In the genomic region with DNA sequence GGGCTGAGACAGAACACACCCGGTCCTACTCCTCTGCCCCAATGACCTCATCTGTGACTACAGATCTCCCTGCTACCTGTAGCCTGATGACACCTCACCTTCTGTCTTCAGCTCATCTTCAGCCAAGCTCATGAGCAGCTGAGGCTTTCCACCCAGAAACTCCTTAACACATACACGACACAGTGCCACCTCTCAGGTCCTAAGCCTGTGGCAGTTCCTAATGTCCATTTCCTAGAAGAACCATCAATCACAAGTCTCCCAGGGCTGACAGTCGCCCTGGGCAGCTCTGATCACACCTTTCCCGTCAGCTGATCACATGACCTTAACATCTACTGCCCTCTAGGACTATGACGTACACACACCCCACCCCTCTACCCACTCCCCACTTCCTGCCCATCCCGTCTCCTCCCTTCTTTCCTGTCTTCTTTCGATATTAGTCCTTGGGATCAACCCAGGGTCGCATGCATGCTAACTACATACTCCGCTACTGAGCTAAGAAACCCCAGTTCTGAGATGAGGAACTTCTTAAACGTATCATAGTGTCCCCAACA, we compare ENCODE assay signal across 35 mouse cellular contexts. TPM values are rescaled to one million over a fixed set of nuclear protein-coding genes. Genes with fewer than 3 reads are reported as not detected.
DNase-seq lines count a peak whose midpoint lies in the region; ATAC-seq and TF ChIP-seq lines count a peak whose summit lies in the region.
"Had no signal": no experiment of that assay in that cellular context is flagged by ENCODE, and none has a peak within 500 bp of the region (broad histone marks: within the 10 kb centered on the region; RNA-seq: fewer than 3 reads in every experiment).

No protein-coding gene starts in this region.

- H3K27ac ChIP-seq in heart, embryonic 10.5 days, result no peak overlapping the region
- H3K27ac ChIP-seq in lung, postnatal 0 days (ENCODE audit: low read length), result no peak overlapping the region
- no peak overlapping the region for H3K27ac ChIP-seq in liver, embryonic 12.5 days
- H3K27ac ChIP-seq: forebrain, embryonic 13.5 days; heart, embryonic 15.5 days; hindbrain, embryonic 13.5 days; left cerebral cortex, adult 2 months; limb, embryonic 12.5 days; stomach, postnatal 0 days had no signal

- no peaks in the 10 kb centered on the region for H3K9me3 ChIP-seq in heart, embryonic 10.5 days
- H3K9me3 ChIP-seq in lung, postnatal 0 days (ENCODE audit: low read length), result no peaks in the 10 kb centered on the region
- H3K9me3 ChIP-seq in liver, embryonic 12.5 days (replicated peaks), result no peaks in the 10 kb centered on the region
- H3K9me3 ChIP-seq: forebrain, embryonic 13.5 days; heart, embryonic 15.5 days; hindbrain, embryonic 13.5 days; limb, embryonic 12.5 days; megakaryocyte, embryonic 14.5 days had no signal

- no peaks in the 10 kb centered on the region for H3K27me3 ChIP-seq in heart, embryonic 10.5 days (ENCODE audit: insufficient read depth, poor library complexity, severe bottlenecking)
- H3K27me3 ChIP-seq in lung, postnatal 0 days (replicated peaks; ENCODE audit: insufficient read depth, low read length), result no peaks in the 10 kb centered on the region
- H3K27me3 ChIP-seq in liver, embryonic 12.5 days (replicated peaks), result no peaks in the 10 kb centered on the region
- H3K27me3 ChIP-seq: forebrain, embryonic 13.5 days; heart, embryonic 15.5 days; hindbrain, embryonic 13.5 days; limb, embryonic 12.5 days; megakaryocyte, embryonic 14.5 days had no signal

- no peak overlapping the region for H3K9ac ChIP-seq in lung, postnatal 0 days (replicated peaks; ENCODE audit: low read depth)
- no peak overlapping the region for H3K9ac ChIP-seq in liver, embryonic 12.5 days
- H3K9ac ChIP-seq: forebrain, embryonic 13.5 days; heart, embryonic 15.5 days; hindbrain, embryonic 13.5 days; limb, embryonic 12.5 days; liver, postnatal 0 days had no signal

- ATAC-seq in lung, postnatal 0 days, result peak; percentile 46
- ATAC-seq in activated CD4-positive, CD25-positive, alpha-beta regulatory T cell, adult 4 months, result peak; percentile 33
- ATAC-seq in liver, embryonic 12.5 days, result no peak
- ATAC-seq: forebrain, embryonic 13.5 days; liver, postnatal 0 days had no signal

- WGBS in heart, embryonic 10.5 days, result 63% methylated on average over 10 of the region's 10 CpGs
- WGBS in lung, postnatal 0 days, result 52% methylated on average over 10 of the region's 10 CpGs
- WGBS in liver, embryonic 12.5 days (ENCODE audit: insufficient replicate concordance), result 61% methylated on average over 10 of the region's 10 CpGs

- no peak overlapping the region for H3K4me3 ChIP-seq in heart, embryonic 10.5 days
- no peak overlapping the region for H3K4me3 ChIP-seq in lung, postnatal 0 days (ENCODE audit: low read depth, low read length)
- H3K4me3 ChIP-seq in liver, embryonic 12.5 days, result no peak overlapping the region
- H3K4me3 ChIP-seq: forebrain, embryonic 13.5 days; heart, embryonic 15.5 days; hindbrain, embryonic 13.5 days; left cerebral cortex, adult 2 months; limb, embryonic 12.5 days; megakaryocyte, embryonic 14.5 days had no signal

- no peak for TF ChIP-seq CTCF in lung, postnatal 0 days (IDR thresholded peaks at IDR 0.05)

- intact Hi-C loops in heart, postnatal 14 days (cut with DNase I), result loop anchor here (5.0 kb wide), 1 partner anchor 51 kb away; a partner anchor contains a TSS

- no peak for TF ChIP-seq EP300 in lung, postnatal 0 days (IDR thresholded peaks at IDR 0.05)

- H3K36me3 ChIP-seq in heart, embryonic 10.5 days, result peaks cover 61% of the 10 kb centered on the region
- H3K36me3 ChIP-seq in lung, postnatal 0 days (ENCODE audit: insufficient read depth, low read length), result no peaks in the 10 kb centered on the region
- H3K36me3 ChIP-seq in liver, embryonic 12.5 days, result peaks cover 75% of the 10 kb centered on the region
- H3K36me3 ChIP-seq: hindbrain, embryonic 13.5 days; limb, embryonic 12.5 days had no signal

- DNase-seq in heart, embryonic 10.5 days (ENCODE audit: low spot score), result peak; percentile 66
- no peak for DNase-seq in heart, postnatal 14 days
- no peak for DNase-seq in lung, postnatal 0 days (ENCODE audit: low spot score)
- DNase-seq in lung, postnatal 14 days, result no peak
- peak; percentile 62 for DNase-seq in CD4-positive helper T cell, adult 2 months (ENCODE audit: low read depth, low spot score)
- DNase-seq in adrenal gland, postnatal 4 days (ENCODE audit: low spot score in 2 of 2), result no peak
- DNase-seq: adrenal gland, adult 8-10 months; cerebellum, adult 8-10 months; cerebellum, postnatal 36 days; gastrocnemius, postnatal 10 days; heart, postnatal 4 days; kidney, postnatal 25 days; liver, postnatal 0 days; midbrain, embryonic 14.5 days; right cerebral cortex, postnatal 25 days; thymus, adult 2 months had no signal

- H3K4me1 ChIP-seq in heart, embryonic 10.5 days, result peaks cover 35% of the 10 kb centered on the region
- H3K4me1 ChIP-seq in lung, postnatal 0 days (ENCODE audit: insufficient read depth, low read depth, low read length), result no peaks in the 10 kb centered on the region
- peaks cover 18% of the 10 kb centered on the region for H3K4me1 ChIP-seq in liver, embryonic 12.5 days
- H3K4me1 ChIP-seq: forebrain, embryonic 13.5 days; hindbrain, embryonic 13.5 days; limb, embryonic 12.5 days had no signal

- H3K4me2 ChIP-seq in lung, postnatal 0 days (replicated peaks; ENCODE audit: low read depth, low read length), result no peak overlapping the region
- no peak overlapping the region for H3K4me2 ChIP-seq in liver, embryonic 12.5 days
- H3K4me2 ChIP-seq: forebrain, embryonic 13.5 days; heart, embryonic 15.5 days; hindbrain, embryonic 13.5 days; limb, embryonic 12.5 days had no signal

RNA-seq across cellular contexts. Expression of a gene that starts 14.7 kb away (rescaled TPM):
- not detected in 2 replicates for polyA plus RNA-seq in heart, embryonic 10.5 days (2016; fragmentation: Nextera tagmentation; extraction: Ambion mirVana)
- total RNA-seq in heart, postnatal 14 days (2021), result not detected
- polyA plus RNA-seq in lung, postnatal 0 days (2015; fragmentation: Nextera tagmentation; extraction: Ambion mirVana), result not detected in 2 replicates
- not detected for polyA plus RNA-seq in activated CD4-positive, CD25-positive, alpha-beta regulatory T cell, adult 4 months (2017; shearing (Covaris generic))
- not detected in 2 replicates for polyA plus RNA-seq in liver, embryonic 12.5 days (2016; fragmentation: Nextera tagmentation; extraction: Ambion mirVana)
- total RNA-seq in adrenal gland, postnatal 4 days (2021), result not detected
- total RNA-seq: adrenal gland, adult 8-10 months; gastrocnemius, postnatal 10 days; heart, postnatal 4 days; layer of hippocampus, adult 18-20 months; layer of hippocampus, postnatal 10 days; left cerebral cortex, adult 2 months; left cerebral cortex, postnatal 25 days; liver, adult 2 months; monocyte, adult 5-6 weeks; neutrophil, adult 5-6 weeks had no signal
- polyA plus RNA-seq: embryonic facial prominence, embryonic 11.5 days; forebrain, embryonic 13.5 days; gonadal fat pad, adult 2 months; heart, embryonic 15.5 days; hindbrain, embryonic 13.5 days; kidney, embryonic 14.5 days; limb, embryonic 12.5 days; liver, adult 2 months; liver, postnatal 0 days; midbrain, embryonic 14.5 days; neural tube, embryonic 11.5 days; stomach, postnatal 0 days; thymus, adult 2 months had no signal

RNA-seq across cellular contexts. Expression of a gene that starts 44.2 kb away (rescaled TPM):
- polyA plus RNA-seq in heart, embryonic 10.5 days (2016; fragmentation: Nextera tagmentation; extraction: Ambion mirVana), result not detected in 2 replicates
- total RNA-seq in heart, postnatal 14 days (2021), result not detected
- not detected in 2 replicates for polyA plus RNA-seq in lung, postnatal 0 days (2015; fragmentation: Nextera tagmentation; extraction: Ambion mirVana)
- polyA plus RNA-seq in activated CD4-positive, CD25-positive, alpha-beta regulatory T cell, adult 4 months (2017; shearing (Covaris generic)), result not detected
- not detected in 2 replicates for polyA plus RNA-seq in liver, embryonic 12.5 days (2016; fragmentation: Nextera tagmentation; extraction: Ambion mirVana)
- not detected for total RNA-seq in adrenal gland, postnatal 4 days (2021)
- total RNA-seq: adrenal gland, adult 8-10 months; gastrocnemius, postnatal 10 days; heart, postnatal 4 days; layer of hippocampus, adult 18-20 months; layer of hippocampus, postnatal 10 days; left cerebral cortex, adult 2 months; left cerebral cortex, postnatal 25 days; liver, adult 2 months; monocyte, adult 5-6 weeks; neutrophil, adult 5-6 weeks had no signal
- polyA plus RNA-seq: embryonic facial prominence, embryonic 11.5 days; forebrain, embryonic 13.5 days; gonadal fat pad, adult 2 months; heart, embryonic 15.5 days; hindbrain, embryonic 13.5 days; kidney, embryonic 14.5 days; limb, embryonic 12.5 days; liver, adult 2 months; liver, postnatal 0 days; midbrain, embryonic 14.5 days; neural tube, embryonic 11.5 days; stomach, postnatal 0 days; thymus, adult 2 months had no signal

RNA-seq across cellular contexts. Expression of a gene that starts 51.3 kb away (rescaled TPM):
- 30.4 and 51.3 TPM in 2 replicates for polyA plus RNA-seq in heart, embryonic 10.5 days (2016; fragmentation: Nextera tagmentation; extraction: Ambion mirVana)
- total RNA-seq in heart, postnatal 14 days (2021), result 10 to 100 TPM; 25.1 to 26.3 TPM
- 21.8 and 25.6 TPM in 2 replicates for polyA plus RNA-seq in lung, postnatal 0 days (2015; fragmentation: Nextera tagmentation; extraction: Ambion mirVana)
- polyA plus RNA-seq in activated CD4-positive, CD25-positive, alpha-beta regulatory T cell, adult 4 months (2017; shearing (Covaris generic)), result 10 to 100 TPM; 19.3 to 23.3 TPM
- polyA plus RNA-seq in liver, embryonic 12.5 days (2016; fragmentation: Nextera tagmentation; extraction: Ambion mirVana), result 12.7 and 13.0 TPM in 2 replicates
- 10 to 100 TPM; 15.0 to 15.4 TPM for total RNA-seq in adrenal gland, postnatal 4 days (2021)

Comparison
In these comparisons a context has a peak if more than half of its experiments do, and no peak if none do; other contexts are left out.
1. DNase-seq: peak in heart, embryonic 10.5 days (single experiment) and CD4-positive helper T cell, adult 2 months (single experiment); none in heart, postnatal 14 days (0 of 2), lung, postnatal 0 days (single experiment), lung, postnatal 14 days (single experiment) and adrenal gland, postnatal 4 days (0 of 2).